Mouse (Mus musculus): ENCODE results near the gene Gm20661.

GRCm38 (mm10) chr9:107961351-107961762 is 21.5 kb upstream of the Gm20661 start:
- no peak for TF ChIP-seq CTCF (IDR thresholded peaks at IDR 0.05; ENCODE audit: insufficient read depth, low read length)
- no peak for TF ChIP-seq POLR2A (IDR thresholded peaks at IDR 0.05; ENCODE audit: borderline replicate concordance, extremely low read depth, low read depth, low read length)
